Mouse (Mus musculus) limb, embryonic 12.5 days (tissue): ENCODE data around the gene Pagr1a. TPM values are rescaled to one million over a fixed set of nuclear protein-coding genes. Genes with fewer than 3 reads are reported as not detected.

ENCODE experiments used
- ATAC-seq: fragments of 200-750 bp; cut with Nextera tagmentation; 2 replicates; pipeline ENCODE4 v1.8.0; 2017; ENCODE audit warnings: low read depth, moderate TSS enrichment; ENCODE audit not compliant: insufficient number of reproducible peaks, insufficient read depth, low FRiP score, low TSS enrichment
- H3K27ac ChIP-seq: fragments of 300-500 bp; sonication (generic); 2 replicates; pipeline ENCODE4 v1.5.1; 2016; ENCODE audit warnings: mild to moderate bottlenecking, moderate library complexity
- H3K27me3 ChIP-seq: fragments of 300-500 bp; sonication (generic); 2 replicates; pipeline ENCODE4 v1.6.1; 2016; ENCODE audit warnings: mild to moderate bottlenecking, moderate library complexity
- H3K36me3 ChIP-seq: fragments of 300-500 bp; sonication (generic); 2 replicates; pipeline ENCODE4 v1.6.1; 2016; ENCODE audit warnings: mild to moderate bottlenecking, moderate library complexity
- H3K4me1 ChIP-seq: fragments of 300-500 bp; sonication (generic); replicated peaks from 2 replicates; pipeline ENCODE4 v1.6.1; 2016
- H3K4me2 ChIP-seq: fragments of 300-500 bp; sonication (generic); 2 replicates; pipeline ENCODE4 v1.6.1; 2016; ENCODE audit warnings: mild to moderate bottlenecking, moderate library complexity
- H3K4me3 ChIP-seq: fragments of 300-500 bp; sonication (generic); replicated peaks from 2 replicates; pipeline ENCODE4 v1.5.1; 2016; ENCODE audit warnings: mild to moderate bottlenecking
- H3K9ac ChIP-seq: fragments of 300-500 bp; sonication (generic); replicated peaks from 2 replicates; pipeline ENCODE4 v1.6.1; 2016; ENCODE audit warnings: mild to moderate bottlenecking, moderate library complexity
- H3K9me3 ChIP-seq: fragments of 300-500 bp; sonication (generic); 2 replicates; pipeline ENCODE4 v1.6.1; 2016; ENCODE audit warnings: mild to moderate bottlenecking, moderate library complexity
- whole genome bisulfite sequencing: fragments of 180-500 bp; shearing (Covaris S2); methylation state at CpG from one replicate; pipeline ENCODE4 v1.1.7; 2016; 5-methylcytosine and 5-hydroxymethylcytosine counted together
- microRNA-seq: library from miRNA; unstranded; fragments of <30 nt; microRNA quantifications from one replicate; pipeline ENCODE4, GENCODE M21; 2017
- polyA plus RNA-seq: library from polyadenylated mRNA; unstranded; fragments of >200 nt; fragmentation: Nextera tagmentation; extraction: Ambion mirVana; gene quantifications from 2 replicates; pipeline ENCODE4 v1.2.1, GENCODE M21; 2016

Pagr1a gene
- polyA plus RNA-seq, 1 experiment from 2014 or later, result 34.4 TPM

GRCm38 (mm10) chr7:126967361-126967760, 49.8 kb downstream of the Pagr1a start:
- H3K27ac ChIP-seq, result no peak overlapping the region
- ATAC-seq, result no peak
- 0 out of 2 replicates have a peak overlapping the region, but pooled peaks have one; percentile 8 for H3K9ac ChIP-seq
- H3K9me3 ChIP-seq, result no peaks in the 10 kb centered on the region
- H3K4me1 ChIP-seq, result no peaks in the 10 kb centered on the region; the same call in 1 of the 2 replicates
- peaks cover 27% of the 10 kb centered on the region for H3K27me3 ChIP-seq
- WGBS, result 64% methylated on average over 6 of the region's 6 CpGs
- H3K4me3 ChIP-seq, result no peak overlapping the region
- H3K36me3 ChIP-seq, result no peaks in the 10 kb centered on the region
- no peak overlapping the region for H3K4me2 ChIP-seq

- 76% methylated on average over 3 of the region's 3 CpGs for WGBS
- H3K4me3 ChIP-seq, result no peak overlapping the region
These were observed 51.6 kb downstream of the Pagr1a start for GRCm38 (mm10) chr7:126965568-126965967.

More at GRCm38 (mm10) chr7:126965568-126965967, 51.6 kb downstream of the Pagr1a start:
- Histone ChIP-seq H3K36me3 (no peaks in the 10 kb centered on the region), H3K4me1 (no peaks in the 10 kb centered on the region; the same call in 1 of the 2 replicates), H3K9ac (no peak overlapping the region), H3K9me3 (no peaks in the 10 kb centered on the region), H3K27me3 (peaks cover 35% of the 10 kb centered on the region), H3K27ac (no peak overlapping the region), H3K4me2 (no peak overlapping the region)
- ATAC-seq, result no peak

Small RNA genes lying within 50 kb of the gene (microRNA-seq; reads per million reads assigned to microRNA genes)
- gene Gm44343, result not detected

Other genes starting within 250 kb of the Pagr1a start
- 104 and 126 TPM in 2 replicates for gene Ypel3, start 240.4 kb downstream of the Pagr1a start, polyA plus RNA-seq
- 0.50 and 0.68 TPM in 2 replicates for gene Tbx6, start 235.9 kb downstream of the Pagr1a start, polyA plus RNA-seq
- gene Ppp4c, start 224.9 kb downstream of the Pagr1a start, polyA plus RNA-seq, result 378 and 401 TPM in 2 replicates
- gene Fam57b, start 219.7 kb downstream of the Pagr1a start, polyA plus RNA-seq, result 0.19 and 0.33 TPM in 2 replicates
- gene 4930451I11Rik, start 185.7 kb downstream of the Pagr1a start, polyA plus RNA-seq, result not detected in 2 replicates
- gene Doc2a, start 169.9 kb downstream of the Pagr1a start, polyA plus RNA-seq, result 1.5 and 2.3 TPM in 2 replicates
- 46.1 and 50.7 TPM in 2 replicates for gene Hirip3, start 155.4 kb downstream of the Pagr1a start, polyA plus RNA-seq
- 93.3 and 101 TPM in 2 replicates for gene Ino80e, start 155.0 kb downstream of the Pagr1a start, polyA plus RNA-seq
- 58.2 and 60.3 TPM in 2 replicates for gene Taok2, start 132.6 kb downstream of the Pagr1a start, polyA plus RNA-seq
- gene Tmem219, start 94.4 kb downstream of the Pagr1a start, polyA plus RNA-seq, result 17.7 and 18.0 TPM in 2 replicates
- 18.3 and 19.7 TPM in 2 replicates for gene Kctd13, start 88.5 kb downstream of the Pagr1a start, polyA plus RNA-seq
- gene Asphd1, start 67.8 kb downstream of the Pagr1a start, polyA plus RNA-seq, result 0.17 and 0.30 TPM in 2 replicates
- gene Sez6l2, start 66.8 kb downstream of the Pagr1a start, polyA plus RNA-seq, result 0.14 and 0.35 TPM in 2 replicates
- 76.5 and 80.7 TPM in 2 replicates for gene Cdipt, start 41.4 kb downstream of the Pagr1a start, polyA plus RNA-seq
- gene Cdiptos, start 41.3 kb downstream of the Pagr1a start, polyA plus RNA-seq, result 0.64 and 1.1 TPM in 2 replicates
- 4.1 and 4.6 TPM in 2 replicates for gene Mvp, start 2.7 kb downstream of the Pagr1a start, polyA plus RNA-seq
- gene Pagr1b, start 868 bp downstream of the Pagr1a start, polyA plus RNA-seq, result 0.42 and 0.59 TPM in 2 replicates
- 73.7 and 81.2 TPM in 2 replicates for gene Gm42742, start 3.7 kb upstream of the Pagr1a start, polyA plus RNA-seq
- 3.1 and 6.4 TPM in 2 replicates for gene Prrt2, start 3.9 kb upstream of the Pagr1a start, polyA plus RNA-seq
- gene Maz, start 9.7 kb upstream of the Pagr1a start, polyA plus RNA-seq, result 120 and 123 TPM in 2 replicates
- 157 and 161 TPM in 2 replicates for gene Kif22, start 25.1 kb upstream of the Pagr1a start, polyA plus RNA-seq
- not detected in 2 replicates for gene Zg16, start 70.0 kb upstream of the Pagr1a start, polyA plus RNA-seq
- 1.4 and 1.8 TPM in 2 replicates for gene AI467606, start 74.0 kb upstream of the Pagr1a start, polyA plus RNA-seq
- gene Qprt, start 104.9 kb upstream of the Pagr1a start, polyA plus RNA-seq, result 1.3 and 1.7 TPM in 2 replicates
- gene Spn, start 120.5 kb upstream of the Pagr1a start, polyA plus RNA-seq, result 0.26 TPM in 1 of 2 replicates, not detected in the other
- 86.5 and 91.8 TPM in 2 replicates for gene Cd2bp2, start 178.7 kb upstream of the Pagr1a start, polyA plus RNA-seq
- gene Tbc1d10b, start 191.1 kb upstream of the Pagr1a start, polyA plus RNA-seq, result 40.9 and 45.3 TPM in 2 replicates
- gene Mylpf, start 191.5 kb upstream of the Pagr1a start, polyA plus RNA-seq, result 142 and 145 TPM in 2 replicates
- gene Zfp553, start 215.7 kb upstream of the Pagr1a start, polyA plus RNA-seq, result 61.9 and 65.5 TPM in 2 replicates
- 34.1 and 35.9 TPM in 2 replicates for gene Sept1, start 215.8 kb upstream of the Pagr1a start, polyA plus RNA-seq
- 79.5 and 84.1 TPM in 2 replicates for gene Zfp771, start 226.9 kb upstream of the Pagr1a start, polyA plus RNA-seq
- 219 and 224 TPM in 2 replicates for gene Dctpp1, start 243.4 kb upstream of the Pagr1a start, polyA plus RNA-seq